Mouse (Mus musculus) cerebellum, adult 2 months (tissue): ENCODE results near the gene Prkce.

ENCODE experiments used
- CTCF ChIP-seq: fragments of 200-500 bp; IDR thresholded peaks from 2 replicates; pipeline ENCODE4 v1.5.1; 2011; ENCODE audit warnings: low read depth, mild to moderate bottlenecking, control low read depth, low read length, moderate library complexity, borderline replicate concordance; ENCODE audit not compliant: insufficient read depth
- POLR2A ChIP-seq: fragments of 200-500 bp; IDR thresholded peaks from 2 replicates; pipeline ENCODE4 v1.6.1; 2011; ENCODE audit warnings: low read length, control low read depth, borderline replicate concordance; ENCODE audit not compliant: insufficient read depth

DNA sequence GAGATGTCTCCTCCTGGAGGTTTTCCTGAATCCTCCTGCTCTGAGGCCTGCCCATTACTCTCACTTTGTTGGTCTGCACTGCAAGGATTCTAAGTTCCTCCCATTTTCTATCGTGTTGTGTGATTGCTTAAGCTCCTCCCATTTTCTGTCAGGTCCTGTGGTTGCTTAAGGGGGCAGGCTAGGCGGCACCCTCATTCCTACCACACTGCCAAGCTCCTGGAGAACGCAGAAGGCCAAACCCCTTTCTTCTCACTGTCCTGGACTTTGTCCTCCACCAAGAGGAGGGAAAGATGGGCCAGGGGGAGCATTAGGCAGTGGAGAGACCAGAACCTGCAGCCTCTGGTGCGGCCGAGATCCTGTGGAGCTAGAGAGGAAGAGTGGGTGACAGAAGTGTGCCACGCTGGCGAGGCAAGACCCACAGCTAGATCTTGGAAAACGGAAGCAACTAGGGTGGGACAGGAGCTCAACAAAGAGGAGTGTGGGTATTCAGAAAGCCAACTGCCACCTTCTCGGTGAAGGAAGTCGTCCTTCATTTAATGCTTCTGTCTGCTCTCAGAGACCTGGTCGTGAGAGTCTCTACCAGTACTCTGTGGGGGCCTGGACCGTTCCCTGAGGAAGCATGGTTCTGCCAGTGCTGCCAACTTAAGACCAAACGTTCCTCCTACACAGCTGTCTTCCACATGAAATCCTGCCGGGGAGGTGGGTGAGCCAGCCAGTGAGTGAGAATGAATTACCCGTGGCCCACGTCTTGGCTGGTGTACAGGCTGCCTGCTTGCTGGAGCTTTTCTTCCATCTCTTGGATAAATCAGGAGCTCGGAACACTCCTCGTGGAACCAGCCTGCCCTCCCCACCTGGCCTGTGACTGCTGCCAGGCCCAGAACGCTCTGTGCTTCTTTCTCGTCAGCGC lies 82.2 kb downstream of the Prkce start:
- no peak for TF ChIP-seq POLR2A
- no peak for TF ChIP-seq CTCF
